Mouse (Mus musculus): ENCODE results near the gene Isg20l2.
A peak's percentile ranks its signal among the peaks of the same experiment; 100 is the strongest.

DNA sequence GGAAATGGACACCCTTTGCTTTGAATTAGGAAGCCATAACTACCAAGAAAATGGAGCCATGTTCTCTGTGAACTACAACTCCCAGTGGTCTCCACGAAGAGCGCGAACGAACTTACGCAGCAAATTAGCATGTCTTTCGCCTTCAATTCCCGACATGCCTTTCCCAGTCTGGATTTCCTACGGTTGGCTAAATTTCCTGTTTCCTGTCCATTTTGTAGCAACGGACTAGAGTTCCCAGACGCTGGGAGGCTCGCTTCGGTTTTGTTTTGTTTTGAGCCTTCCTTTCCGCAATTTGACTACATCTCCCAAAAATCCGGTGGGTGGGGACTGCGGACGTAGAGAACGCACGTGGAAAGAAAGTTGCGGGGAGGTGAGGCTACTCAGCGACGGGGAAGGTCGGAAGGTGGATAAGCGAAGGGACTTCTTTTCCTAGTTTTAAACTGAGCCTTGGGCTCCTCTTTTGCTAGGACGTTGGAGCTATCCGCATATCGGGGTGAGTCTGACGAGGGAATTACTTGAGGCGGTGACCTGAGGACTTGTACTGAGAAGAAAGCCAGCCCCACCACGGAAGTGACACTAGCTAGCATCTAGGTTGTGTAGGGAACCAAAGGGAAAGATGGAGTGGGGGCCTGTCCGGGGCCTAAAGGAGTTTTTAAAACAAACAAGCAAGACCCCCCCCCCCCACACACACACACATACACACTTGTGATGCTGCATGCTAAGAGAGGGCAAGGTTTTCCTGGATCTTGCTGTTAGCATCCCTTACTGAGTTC lies 10.6 kb upstream of the Isg20l2 start, which contains the start of gene Mrpl24:
- no peak for TF ChIP-seq CTCF (IDR thresholded peaks at IDR 0.05; ENCODE audit: low read depth, low read length)
- TF ChIP-seq POLR2A (IDR thresholded peaks at IDR 0.05; ENCODE audit: borderline replicate concordance, low read depth, low read length) = peak; percentile 9; the same call in 1 of the 2 replicates

All from bone marrow macrophage, adult 2 months (primary cell).